Mouse (Mus musculus) frontal cortex, adult 2 months (tissue): ENCODE results near the gene Garnl3. TPM values are rescaled to one million over a fixed set of nuclear protein-coding genes. Genes with fewer than 3 reads are reported as not detected.
A peak's percentile ranks its signal among the peaks of the same experiment; 100 is the strongest.
"Not testable (repeated sequence)": the region's sequence is repeated elsewhere in the genome, so short reads cannot be mapped to it uniquely, and the experiment has no call there.

Experiments used
- DNase-seq, 2 experiments: peaks; one replicate each; pipeline ENCODE4 v3.0.0; 2022; ENCODE audit warnings: low spot score in 1 of 2; ENCODE audit errors: extremely low spot score in 1 of 2
- polyA plus RNA-seq: library from polyadenylated mRNA; depleted of rRNA; stranded (reverse); fragments of >200 nt; gene quantifications from 2 replicates; pipeline ENCODE4 v1.2.3, GENCODE M21; 2012

Gene Garnl3
- polyA plus RNA-seq, 1 experiment: 76.2 TPM

- DNase-seq: peak; percentile 76 to 79
Observed at GRCm38 (mm10) chr2:33037429-33037828, 94.0 kb downstream of the Garnl3 start.

- no peak for DNase-seq
Observed at GRCm38 (mm10) chr2:33035297-33035696, 96.2 kb downstream of the Garnl3 start.

- peak; percentile 84 to 86 for DNase-seq
Observed at GRCm38 (mm10) chr2:33033281-33033680, 98.2 kb downstream of the Garnl3 start.

- no peak for DNase-seq
Observed at GRCm38 (mm10) chr2:33032391-33033062, 98.9 kb downstream of the Garnl3 start.

GRCm38 (mm10) chr2:33025040-33025439 is 106.4 kb downstream of the Garnl3 start:
- DNase-seq: no peak

GRCm38 (mm10) chr2:33024564-33024963 is 106.9 kb downstream of the Garnl3 start:
- no peak for DNase-seq

- no peak for DNase-seq
Observed at GRCm38 (mm10) chr2:33022846-33023245, 108.6 kb downstream of the Garnl3 start.

- no peak for DNase-seq
Observed at GRCm38 (mm10) chr2:33018026-33018425, 113.4 kb downstream of the Garnl3 start.

- DNase-seq: no peak
Observed at GRCm38 (mm10) chr2:33017191-33017590, 114.3 kb downstream of the Garnl3 start.

- DNase-seq: peak in 1 of 2 experiments; percentile 53
Observed at GRCm38 (mm10) chr2:33014877-33015276, 116.6 kb downstream of the Garnl3 start.

GRCm38 (mm10) chr2:33009055-33009454 is 122.4 kb downstream of the Garnl3 start:
- DNase-seq: not testable (repeated sequence)

- DNase-seq: no peak
Observed at GRCm38 (mm10) chr2:33005041-33005440, 126.4 kb downstream of the Garnl3 start.

- no peak for DNase-seq
Observed at GRCm38 (mm10) chr2:33002144-33002543, 129.3 kb downstream of the Garnl3 start.

- no peak for DNase-seq
Observed at GRCm38 (mm10) chr2:32999752-33000151, 131.7 kb downstream of the Garnl3 start.

GRCm38 (mm10) chr2:32997792-32998191 is 133.7 kb downstream of the Garnl3 start:
- no peak for DNase-seq

GRCm38 (mm10) chr2:32997081-32997480 is 134.4 kb downstream of the Garnl3 start:
- DNase-seq: no peak

- DNase-seq: no peak
Observed at GRCm38 (mm10) chr2:32992130-32992529, 139.3 kb downstream of the Garnl3 start.

- DNase-seq: no peak
Observed at GRCm38 (mm10) chr2:32990167-32990832, 141.2 kb downstream of the Garnl3 start.

- no peak for DNase-seq
Observed at GRCm38 (mm10) chr2:32989376-32989775, 142.1 kb downstream of the Garnl3 start.

GRCm38 (mm10) chr2:32985844-32986243 is 145.6 kb downstream of the Garnl3 start:
- no peak for DNase-seq

GRCm38 (mm10) chr2:32983617-32984016 is 147.8 kb downstream of the Garnl3 start:
- DNase-seq: no peak

GRCm38 (mm10) chr2:32982700-32983099 is 148.8 kb downstream of the Garnl3 start:
- no peak for DNase-seq
